Mouse (Mus musculus) G1E (cell line): ENCODE measurements around the gene Gse1.

Experiments used
- CTCF ChIP-seq: IDR thresholded peaks from 2 replicates; pipeline ENCODE4 v1.5.1; 2012; ENCODE audit warnings: low read depth, low read length, inconsistent platforms, mixed read lengths
- GATA1 ChIP-seq: IDR thresholded peaks from 2 replicates; pipeline ENCODE4 v1.6.1; 2012; ENCODE audit warnings: borderline replicate concordance, low read length, inconsistent platforms, mixed read lengths
- GATA2 ChIP-seq: IDR thresholded peaks from 2 replicates; pipeline ENCODE4 v1.6.1; 2012; ENCODE audit warnings: low read depth, low read length, inconsistent platforms, borderline replicate concordance
- POLR2AphosphoS5 ChIP-seq: IDR thresholded peaks from 2 replicates; pipeline ENCODE4 v1.6.1; 2012; ENCODE audit warnings: low read depth, low read length, inconsistent platforms; ENCODE audit not compliant: insufficient replicate concordance
- TAL1 ChIP-seq: conservative IDR thresholded peaks from 2 replicates; pipeline ENCODE4 v1.6.1; 2012; ENCODE audit warnings: low read depth, low read length, inconsistent platforms, mixed read lengths

GRCm38 (mm10) chr8:120505619-120506310 lies 277.5 kb downstream of the Gse1 start:
- TF ChIP-seq CTCF: no peak
- TF ChIP-seq TAL1: no peak
- TF ChIP-seq GATA1: no peak
- no peak for TF ChIP-seq GATA2
- TF ChIP-seq POLR2AphosphoS5: no peak
